Mouse (Mus musculus): ENCODE results near the gene Sh2d4b.

DNA sequence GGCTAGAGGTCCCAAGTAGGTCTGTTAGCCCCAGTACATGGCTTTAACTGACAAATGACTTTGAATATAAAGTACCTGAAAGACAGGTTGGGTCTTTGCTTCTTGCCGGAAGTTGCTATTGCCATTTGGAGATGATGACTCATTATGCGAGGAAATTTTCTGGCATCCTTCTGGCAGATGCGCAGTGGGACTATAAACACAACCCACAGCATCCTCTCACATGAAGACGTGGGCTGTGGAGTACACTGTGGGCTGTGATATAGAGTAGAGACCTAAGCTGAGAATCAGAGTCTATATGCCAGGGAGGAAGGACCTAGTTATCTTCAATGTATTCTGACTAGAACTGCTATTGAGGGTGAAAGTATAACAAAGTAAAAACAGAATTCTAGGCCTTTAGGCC, 1.6 kb downstream of the Sh2d4b start:
- no peak for TF ChIP-seq POLR2A (IDR thresholded peaks at IDR 0.05; ENCODE audit: control insufficient read depth, extremely low read depth, insufficient read depth, low read length, poor library complexity)
- no peak for TF ChIP-seq CTCF (IDR thresholded peaks at IDR 0.05; ENCODE audit: borderline replicate concordance, control insufficient read depth, extremely low read depth, insufficient read depth, low read length, poor library complexity)
